Mouse (Mus musculus) bone marrow, adult 2 months (tissue): ENCODE data around the gene Ankk1.

Experiments used
- CTCF ChIP-seq: fragments of 200-500 bp; IDR thresholded peaks from 2 replicates; pipeline ENCODE4 v1.5.1; 2011; ENCODE audit warnings: low read length, control low read depth; ENCODE audit not compliant: control insufficient read depth, insufficient read depth
- POLR2A ChIP-seq: fragments of 200-500 bp; IDR thresholded peaks from 2 replicates; pipeline ENCODE4 v1.6.1; 2011; ENCODE audit warnings: low read depth, mild to moderate bottlenecking, control low read depth, low read length, borderline replicate concordance; ENCODE audit not compliant: control insufficient read depth

DNA sequence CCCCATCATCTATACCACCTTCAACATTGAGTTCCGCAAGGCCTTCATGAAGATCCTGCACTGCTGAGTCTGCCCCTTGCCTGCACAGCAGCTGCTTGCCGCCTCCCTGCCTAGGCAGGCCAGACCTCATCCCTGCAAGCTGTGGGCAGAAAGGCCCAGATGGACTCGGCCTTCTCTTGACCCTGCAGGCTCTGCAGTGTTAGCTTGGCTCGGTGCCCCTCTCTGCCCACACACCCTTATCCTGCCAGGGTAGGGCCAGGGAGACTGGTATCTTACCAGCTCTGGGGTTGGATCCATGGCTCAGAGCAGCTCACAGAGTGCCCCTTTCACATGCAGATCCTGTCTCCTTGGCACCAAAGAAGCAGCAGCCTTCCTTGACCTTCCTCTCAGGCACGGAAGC is 19.8 kb downstream of the Ankk1 start:
- TF ChIP-seq POLR2A: no peak
- no peak for TF ChIP-seq CTCF
